Mouse (Mus musculus): Measurements from ENCODE around the gene H2-Q1.
"Not testable (repeated sequence)": the region's sequence is repeated elsewhere in the genome, so short reads cannot be mapped to it uniquely, and the experiment has no call there.

The H2-Q1 gene

DNA sequence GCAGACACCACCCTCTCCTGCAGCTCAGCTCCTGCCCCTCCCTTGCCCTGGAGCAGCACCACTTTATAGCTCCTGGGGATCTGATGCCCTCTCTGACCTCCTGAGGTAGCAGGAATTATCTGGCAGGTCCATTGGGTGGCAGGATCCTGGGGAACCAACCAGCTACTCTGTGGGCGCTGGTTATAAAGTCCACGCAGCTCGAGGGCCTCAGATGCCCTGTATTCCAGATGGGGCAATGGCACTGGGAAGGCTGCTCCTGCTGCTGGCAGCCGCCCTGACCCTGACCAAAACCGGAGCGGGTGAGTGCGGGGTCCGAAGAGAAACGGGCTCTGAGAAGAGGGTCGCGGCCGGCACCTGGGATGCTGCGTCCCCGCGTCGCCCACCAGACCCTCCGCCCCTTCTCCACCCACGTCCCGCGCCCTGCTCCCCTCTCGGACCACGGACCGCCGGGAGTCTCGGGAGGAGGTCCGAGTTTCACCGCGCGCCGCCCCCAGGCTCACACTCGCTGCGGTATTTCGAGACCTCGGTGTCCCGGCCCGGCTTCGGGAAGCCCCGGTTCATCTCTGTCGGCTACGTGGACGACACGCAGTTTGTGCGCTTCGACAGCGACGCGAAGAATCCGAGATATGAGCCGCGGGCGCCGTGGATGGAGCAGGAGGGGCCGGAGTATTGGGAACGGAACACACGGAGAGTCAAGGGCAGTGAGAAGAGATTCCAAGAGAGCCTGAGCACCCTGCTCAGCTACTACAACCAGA, at the start of gene H2-Q1:
H2-Q1 (plus strand) TSS at position 79 of the 755 bp plus-strand sequence.
- no peak for DNase-seq

DNA sequence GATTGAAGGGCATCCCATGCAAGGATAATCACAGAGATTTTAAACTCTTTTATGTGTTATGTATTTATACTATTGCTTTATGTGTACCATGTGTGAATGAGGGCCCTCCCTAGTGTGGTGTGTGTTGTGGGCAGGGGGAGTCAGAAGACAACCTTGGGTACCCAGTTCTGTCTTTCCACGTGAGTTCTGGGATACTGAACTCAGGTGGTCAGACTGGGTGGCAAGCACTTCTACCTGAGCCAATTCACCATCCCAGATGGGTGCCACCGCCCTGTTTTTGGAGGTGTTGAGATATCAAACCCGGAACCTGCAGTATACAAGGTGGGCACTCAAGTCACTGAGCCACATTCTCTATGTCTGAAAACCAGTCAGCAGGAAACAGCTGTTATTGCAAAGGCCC, 48.0 kb upstream of the H2-Q1 start:
- no peak for DNase-seq

DNA sequence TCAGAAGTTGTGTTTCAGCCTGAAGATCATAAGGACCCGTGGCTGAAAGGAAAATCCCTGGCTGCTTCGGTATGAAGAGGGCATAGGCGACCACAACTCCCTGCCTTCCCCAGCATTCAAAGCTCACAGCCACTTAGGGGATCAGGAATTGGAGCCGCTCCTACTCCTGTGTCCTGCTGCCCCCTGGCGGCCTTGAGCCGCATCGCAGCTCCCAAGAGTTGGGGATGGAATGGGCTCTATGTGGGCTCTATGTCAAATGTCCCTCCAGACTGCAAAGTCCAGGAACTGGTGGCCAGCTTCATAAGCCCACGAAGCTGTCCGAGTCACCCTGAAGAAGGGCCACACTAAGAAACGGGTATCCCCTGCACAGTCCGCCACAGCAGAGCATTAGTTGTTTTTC, 45.4 kb upstream of the H2-Q1 start:
- DNase-seq = peak; percentile 89

DNA sequence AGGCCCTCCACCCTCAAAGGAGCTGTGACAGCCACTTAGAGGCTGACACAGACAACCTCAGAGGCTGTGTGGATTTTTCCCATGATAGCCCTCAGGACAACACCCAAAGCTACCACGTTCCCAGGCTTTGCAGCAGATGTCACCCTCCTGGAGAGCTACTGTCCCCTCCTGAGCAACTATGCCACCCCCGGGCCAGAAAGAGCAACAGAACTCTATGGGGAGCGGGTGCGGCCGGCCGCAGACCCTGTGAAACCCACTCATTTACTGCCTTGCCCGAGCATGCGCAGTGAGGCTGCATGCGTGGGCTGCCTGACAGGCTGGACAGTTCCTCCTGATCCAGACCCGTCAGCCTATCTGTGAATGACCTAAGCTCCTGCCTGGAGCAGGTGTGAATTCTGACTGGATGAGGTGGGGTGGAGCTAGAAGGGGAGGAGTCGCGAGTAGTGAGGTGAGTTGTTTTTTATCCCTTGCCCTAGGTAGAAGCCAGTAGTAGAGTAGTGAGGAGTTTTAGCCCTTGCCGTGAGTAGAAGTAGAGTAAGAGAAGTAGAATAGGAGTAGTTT, 43.8 kb upstream of the H2-Q1 start:
- DNase-seq = no peak

DNA sequence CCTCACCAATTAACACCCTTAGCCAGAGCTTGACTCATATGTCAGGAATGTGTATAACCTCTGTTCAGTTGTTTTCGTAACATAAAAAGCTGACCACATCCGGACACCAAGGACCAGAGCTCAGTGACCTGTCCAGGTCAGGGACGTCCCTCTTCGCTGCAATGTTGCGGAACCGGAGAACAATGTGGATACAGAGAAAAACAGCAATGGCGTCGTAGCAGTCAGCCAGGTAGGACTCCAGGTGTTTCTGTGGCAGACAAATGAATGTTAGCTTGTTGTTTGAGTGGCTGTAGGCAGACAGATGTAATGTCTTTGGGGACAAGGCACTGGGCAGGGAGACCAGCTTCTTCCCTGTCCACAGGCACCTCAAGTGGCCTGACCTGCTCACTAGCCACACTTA, 42.2 kb upstream of the H2-Q1 start:
- no peak for DNase-seq

DNA sequence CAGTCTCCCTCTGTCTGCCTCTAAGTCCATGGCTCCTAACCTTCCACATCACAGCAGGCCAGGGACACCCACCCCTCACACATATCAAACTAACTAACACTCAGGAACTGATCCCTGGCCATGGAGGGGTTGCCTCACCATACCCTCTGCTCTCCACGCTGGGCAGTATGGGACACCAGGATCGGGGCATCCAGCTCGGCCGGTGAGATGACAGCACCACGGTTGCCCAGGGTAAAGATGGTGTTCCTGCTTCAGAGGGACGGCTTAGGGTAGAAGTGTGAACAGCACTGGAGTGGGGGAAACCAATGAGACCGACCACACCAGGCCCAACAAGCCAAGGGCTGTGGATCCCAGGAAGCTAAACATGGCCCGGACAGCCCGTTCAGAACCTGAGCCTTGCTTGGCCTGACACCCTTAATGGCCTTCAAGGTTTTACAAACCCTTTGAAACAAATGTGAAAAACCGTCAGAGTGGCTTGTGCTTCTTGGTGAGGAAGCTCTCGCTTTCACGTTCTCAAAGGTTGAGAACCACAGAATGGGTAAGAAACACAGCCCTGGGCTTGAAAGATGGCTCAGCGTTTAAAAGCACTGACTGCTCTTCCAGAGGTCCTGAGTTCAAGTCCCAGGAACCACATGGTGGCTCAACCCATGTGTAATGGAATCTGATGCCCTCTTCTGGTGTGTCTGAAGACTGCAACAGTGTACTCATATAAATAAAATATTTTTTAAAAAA, 41.1 kb upstream of the H2-Q1 start:
- DNase-seq = no peak

DNA sequence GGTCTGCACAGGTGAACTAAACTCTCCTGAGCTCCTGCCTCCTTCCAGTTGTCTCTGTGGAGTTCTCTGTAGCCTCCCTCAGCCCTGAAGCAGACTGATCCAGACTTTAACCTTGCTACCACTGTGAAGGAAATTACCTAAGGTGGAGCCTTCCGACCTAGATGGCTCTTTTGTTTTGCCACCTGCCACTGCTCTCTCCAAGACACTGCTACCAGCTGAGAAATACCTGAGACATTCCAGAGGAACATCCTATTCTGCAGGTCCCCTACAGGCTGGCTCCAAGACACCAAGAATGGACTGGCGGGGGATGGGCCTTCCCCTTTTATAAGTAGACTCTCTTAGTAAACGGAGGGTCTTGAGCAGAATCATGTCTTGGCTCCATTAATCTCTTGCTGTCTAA, 39.9 kb upstream of the H2-Q1 start:
- no peak for DNase-seq

DNA sequence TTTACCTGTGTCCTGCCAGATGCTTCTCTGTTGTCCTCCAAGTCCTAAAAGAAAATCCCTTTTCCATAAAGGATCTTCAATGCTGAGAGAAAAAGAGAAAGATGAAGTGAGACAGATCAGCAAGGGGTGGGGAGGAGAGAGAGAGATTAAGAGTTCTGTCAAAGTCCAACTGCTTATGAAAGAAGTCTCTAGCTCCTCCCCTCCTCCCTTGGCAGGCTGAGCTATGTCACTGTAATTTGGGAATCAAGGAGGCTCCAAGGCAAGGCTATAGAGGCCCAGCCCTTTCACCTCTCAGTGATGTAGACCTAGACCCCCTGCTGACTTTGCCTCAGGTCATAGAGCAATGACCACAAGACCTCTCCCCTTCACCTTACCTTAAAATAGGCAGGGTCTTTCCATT, 34.8 kb upstream of the H2-Q1 start:
- no peak for DNase-seq

DNA sequence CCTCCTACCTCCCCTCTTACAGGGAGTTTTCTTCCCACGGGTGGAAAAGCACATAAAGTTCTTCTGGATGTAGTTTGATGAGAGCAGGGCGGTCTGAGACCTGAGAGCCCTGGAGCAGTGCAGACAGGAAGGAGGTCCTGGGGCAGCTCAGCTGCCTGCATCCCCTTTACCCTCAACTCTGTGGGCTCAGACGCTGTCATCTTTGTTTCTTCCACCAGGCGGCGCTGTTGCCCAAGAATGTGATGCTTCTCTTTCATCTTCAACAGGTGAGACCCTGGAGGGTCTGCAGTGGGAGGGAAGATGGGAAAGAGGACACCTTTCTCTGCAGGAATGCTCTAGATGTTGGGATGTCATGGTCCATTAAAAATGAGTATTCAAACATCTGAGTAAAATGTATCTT, 24.4 kb upstream of the H2-Q1 start:
- DNase-seq = peak; percentile 58

DNA sequence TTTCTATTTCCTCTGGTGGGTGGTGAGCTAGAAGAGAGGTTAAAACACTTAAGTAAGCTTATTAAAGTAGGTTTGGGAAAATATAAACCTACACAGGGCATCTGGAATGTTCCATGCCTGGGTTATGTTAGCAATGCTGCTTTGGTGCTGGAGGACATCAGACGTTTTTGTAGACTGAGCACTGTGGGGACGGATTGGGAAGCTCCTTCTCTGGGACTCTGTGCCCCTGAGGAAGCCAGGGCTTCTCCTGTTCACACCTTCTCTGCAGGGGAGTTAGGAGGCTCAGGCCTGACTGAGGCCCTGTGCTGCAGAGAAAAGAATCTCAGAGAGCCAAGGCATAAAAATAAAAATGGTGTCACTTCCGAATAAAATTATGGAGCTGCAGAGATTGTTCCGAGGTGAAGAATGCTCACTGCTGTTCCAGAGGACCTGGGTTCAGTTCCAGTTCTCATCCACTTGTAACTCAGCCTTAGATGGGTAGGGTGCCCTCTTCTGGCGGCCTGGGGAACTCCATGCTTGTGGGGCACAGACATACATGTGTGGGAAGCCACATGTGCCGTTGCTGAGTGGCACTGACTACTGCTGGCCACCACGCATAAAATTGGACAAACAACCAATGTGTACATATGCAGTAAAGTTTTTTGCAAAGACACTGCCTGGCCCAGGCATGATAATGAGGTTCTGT, 19.8 kb upstream of the H2-Q1 start:
- not testable (repeated sequence) for DNase-seq

DNA sequence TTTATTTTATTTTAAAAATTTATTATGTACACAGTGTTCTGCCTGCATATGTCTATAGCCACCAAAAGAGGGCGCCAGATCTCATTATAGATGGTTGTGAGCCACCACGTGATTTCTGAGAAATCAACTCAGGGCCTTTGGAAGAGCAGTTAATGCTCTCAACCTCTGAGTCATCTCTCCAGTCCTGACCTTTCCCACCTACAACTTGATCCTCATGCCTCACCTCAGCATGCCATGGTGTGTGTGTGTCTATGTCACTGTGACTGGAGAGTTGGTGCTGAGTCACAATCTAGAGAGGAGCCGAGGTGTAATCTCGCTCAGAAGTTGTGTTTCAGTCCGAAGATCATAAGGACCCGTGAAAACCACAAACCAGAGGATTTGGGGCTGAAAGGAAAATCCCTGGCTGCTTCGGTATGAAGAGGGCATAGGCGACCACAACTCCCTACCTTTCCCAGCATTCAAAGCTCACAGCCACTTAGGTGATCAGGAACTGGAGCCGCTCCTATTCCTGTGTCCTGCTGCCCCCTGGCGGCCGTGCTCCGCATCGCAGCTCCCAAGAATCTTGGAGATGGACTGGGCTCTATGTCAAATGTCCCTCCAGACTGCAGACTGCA, 18.5 kb upstream of the H2-Q1 start:
- DNase-seq = peak; percentile 95

DNA sequence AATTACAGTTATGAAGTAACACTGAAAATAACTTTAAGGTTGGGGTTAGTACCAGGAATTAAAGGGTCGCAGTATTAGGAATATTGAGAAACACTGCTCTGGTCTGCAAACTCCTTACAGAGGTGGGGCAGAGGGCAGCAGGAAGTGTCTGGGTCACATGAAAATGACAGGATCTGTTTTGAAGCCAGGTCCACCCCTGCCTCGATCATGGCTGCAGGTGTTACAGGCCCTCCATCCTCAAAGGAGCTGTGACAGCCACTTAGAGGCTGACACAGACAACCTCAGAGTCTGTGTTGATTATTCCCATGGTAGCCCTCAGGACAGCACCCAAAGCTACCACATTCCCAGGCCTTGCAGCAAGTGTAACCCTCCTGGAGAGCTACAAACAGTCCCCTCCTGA, 16.9 kb upstream of the H2-Q1 start:
- DNase-seq = no peak

DNA sequence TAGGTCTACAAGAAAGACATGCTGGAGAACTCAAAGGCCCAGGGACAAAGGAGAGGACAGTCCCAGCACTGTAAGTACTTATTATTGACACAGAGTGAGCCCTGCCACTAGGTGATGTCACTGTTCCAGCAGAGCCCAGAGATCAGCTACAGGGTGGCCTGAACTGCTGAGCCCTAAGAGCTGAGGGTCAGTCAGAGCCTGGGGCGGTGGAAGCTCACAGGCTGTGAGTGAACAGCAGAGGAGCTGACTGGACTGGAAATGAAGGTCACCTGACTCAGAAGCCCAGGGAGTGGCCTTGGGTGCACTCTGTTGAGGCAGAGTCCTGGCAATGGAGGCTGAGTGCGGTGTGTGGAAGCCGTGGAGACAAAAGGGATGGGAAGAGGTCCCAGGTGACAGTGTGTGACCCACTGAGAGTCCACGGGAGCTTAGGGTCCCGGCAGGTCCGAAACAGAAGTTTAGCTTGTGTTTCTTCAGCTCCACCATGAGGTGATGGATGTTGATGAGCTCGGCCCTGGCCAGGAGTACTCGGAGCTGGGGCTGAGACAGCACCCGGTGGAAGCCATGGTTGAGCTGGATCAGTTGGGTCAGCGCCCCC, 16.4 kb upstream of the H2-Q1 start:
- no peak for DNase-seq

DNA sequence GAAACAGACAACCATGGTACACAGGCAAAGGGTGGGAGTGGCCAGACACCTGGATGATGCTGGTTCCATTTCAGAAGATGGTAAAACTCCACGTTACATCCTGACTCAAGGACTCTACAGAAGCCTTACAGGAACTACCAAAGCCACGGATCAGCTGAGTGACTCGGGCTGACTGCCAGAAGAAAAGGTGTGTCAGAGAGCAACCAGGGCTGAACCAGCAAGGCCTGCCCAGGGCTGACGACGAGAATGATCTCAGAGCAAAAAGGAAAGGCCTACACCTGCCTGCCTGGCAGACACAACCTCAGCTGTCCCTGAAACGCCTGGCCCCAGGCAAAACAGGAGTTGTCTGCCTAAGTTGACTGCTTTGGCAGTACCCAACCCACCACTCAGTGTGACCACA, 15.7 kb upstream of the H2-Q1 start:
- no peak for DNase-seq

DNA sequence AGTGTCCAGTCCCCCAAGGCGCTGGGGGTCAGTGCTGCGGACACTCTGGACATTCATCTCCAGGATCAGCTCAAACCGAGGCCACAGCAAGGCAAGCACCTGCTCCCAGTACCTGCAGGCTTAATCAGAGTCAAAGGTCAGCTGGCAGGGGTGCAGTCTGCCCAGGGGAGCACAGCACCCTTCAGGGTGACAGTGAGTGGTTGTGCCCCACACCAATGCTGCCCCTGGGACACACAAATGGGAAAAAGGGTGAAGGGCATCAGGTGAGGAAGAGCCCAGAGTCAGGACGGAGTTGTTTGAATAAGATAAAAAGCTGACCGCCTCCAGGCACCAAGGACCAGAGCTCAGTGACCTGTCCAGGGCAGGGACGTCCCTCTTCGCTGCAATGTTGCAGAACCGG, 15.3 kb upstream of the H2-Q1 start:
- not testable (repeated sequence) for DNase-seq

DNA sequence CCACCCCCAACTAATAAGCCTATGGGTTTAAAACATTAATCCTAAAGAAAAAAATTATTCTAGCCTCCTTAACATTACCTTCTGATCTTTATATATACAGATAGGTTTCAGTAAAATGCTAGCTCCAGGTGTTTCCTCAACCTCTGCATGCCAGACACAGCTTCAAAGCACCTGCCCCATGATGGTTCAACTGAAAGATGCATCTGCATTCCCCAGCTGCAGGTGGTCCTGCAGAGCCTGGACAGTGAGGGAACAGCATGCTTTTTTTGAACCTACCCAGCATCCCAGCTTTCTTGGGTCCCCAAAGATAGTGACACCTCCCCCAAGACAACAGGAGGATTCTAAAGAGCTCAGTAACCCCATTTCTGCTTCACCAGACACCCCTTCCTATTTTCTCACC, 1.5 kb upstream of the H2-Q1 start:
- no peak for DNase-seq

DNA sequence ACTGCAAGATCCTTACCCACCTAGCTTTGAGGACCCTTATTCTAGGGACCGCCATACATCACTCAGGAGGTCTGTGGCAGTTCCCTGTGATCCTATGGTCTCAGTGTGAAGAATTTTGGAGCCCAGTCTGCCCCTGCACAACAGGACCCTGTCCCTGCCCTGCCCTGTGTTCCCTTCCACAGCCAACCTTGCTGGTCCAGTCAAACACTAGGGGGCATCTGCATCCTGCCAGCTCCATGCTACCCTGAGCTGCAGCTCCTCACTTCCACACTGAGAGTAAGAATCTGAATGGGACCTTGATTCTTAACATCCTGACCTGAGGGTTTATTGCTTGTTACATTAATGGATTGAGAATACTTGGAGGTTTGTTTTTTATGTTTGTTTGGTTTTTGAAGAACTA, 4.9 kb downstream of the H2-Q1 start:
- DNase-seq = not testable (repeated sequence)

DNA sequence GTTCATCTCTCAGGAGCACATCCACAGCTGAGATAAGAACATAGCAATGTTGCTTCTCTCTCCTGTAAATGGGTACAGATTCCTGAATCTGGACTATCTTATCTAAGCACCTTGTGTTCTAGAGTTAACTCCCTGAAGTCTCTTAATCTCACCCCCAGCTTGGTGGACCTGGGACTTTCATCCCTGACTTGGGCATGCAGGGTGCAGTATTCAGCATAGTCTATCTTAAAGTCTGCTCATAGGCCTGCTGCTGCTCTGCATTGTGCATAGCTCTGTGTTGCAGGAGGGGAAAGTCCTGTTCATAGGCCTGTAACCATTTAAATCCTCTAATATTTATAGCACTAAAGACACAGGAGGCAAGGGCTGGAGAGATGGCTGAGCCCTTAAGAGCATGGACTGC, 5.8 kb downstream of the H2-Q1 start:
- not testable (repeated sequence) for DNase-seq

DNA sequence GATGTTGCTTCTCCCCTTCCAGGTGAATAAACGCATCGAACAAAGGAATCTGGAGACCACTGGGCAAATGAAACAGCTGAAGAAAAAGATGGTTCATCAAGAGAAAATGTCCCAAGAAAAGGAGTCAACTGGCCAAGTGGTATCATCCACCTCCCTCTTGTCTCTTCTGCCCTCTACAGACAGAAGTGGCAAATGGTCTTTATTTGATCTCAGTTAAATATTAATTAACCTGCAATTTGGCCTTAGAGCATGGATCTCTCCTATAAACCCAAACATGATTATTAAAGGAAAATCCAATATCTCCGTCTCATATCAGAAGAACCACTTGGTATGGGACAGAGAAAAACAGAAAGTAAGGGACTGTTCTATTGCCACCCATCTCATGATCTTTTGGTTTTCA, 9.5 kb downstream of the H2-Q1 start:
- DNase-seq = not testable (repeated sequence)

DNA sequence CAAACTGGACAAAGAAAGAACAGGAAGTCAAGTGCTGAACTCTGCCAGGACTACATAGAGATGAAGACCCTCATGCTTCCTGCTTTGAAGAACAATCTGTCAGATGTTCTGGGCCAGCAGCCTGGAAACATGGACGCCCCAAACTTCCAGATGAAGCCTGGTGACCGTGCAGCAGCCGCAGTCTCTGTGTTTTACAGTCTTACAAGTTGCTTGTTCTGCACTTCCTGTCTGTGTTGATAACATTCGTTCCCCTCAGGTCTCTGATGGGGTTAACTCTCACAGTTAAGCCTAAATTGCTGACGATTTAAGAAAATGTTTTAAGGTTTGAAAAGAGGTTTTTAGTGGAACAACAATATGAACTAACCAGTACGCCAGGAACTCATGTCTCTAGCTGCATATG, 11.3 kb downstream of the H2-Q1 start:
- DNase-seq = not testable (repeated sequence)

DNA sequence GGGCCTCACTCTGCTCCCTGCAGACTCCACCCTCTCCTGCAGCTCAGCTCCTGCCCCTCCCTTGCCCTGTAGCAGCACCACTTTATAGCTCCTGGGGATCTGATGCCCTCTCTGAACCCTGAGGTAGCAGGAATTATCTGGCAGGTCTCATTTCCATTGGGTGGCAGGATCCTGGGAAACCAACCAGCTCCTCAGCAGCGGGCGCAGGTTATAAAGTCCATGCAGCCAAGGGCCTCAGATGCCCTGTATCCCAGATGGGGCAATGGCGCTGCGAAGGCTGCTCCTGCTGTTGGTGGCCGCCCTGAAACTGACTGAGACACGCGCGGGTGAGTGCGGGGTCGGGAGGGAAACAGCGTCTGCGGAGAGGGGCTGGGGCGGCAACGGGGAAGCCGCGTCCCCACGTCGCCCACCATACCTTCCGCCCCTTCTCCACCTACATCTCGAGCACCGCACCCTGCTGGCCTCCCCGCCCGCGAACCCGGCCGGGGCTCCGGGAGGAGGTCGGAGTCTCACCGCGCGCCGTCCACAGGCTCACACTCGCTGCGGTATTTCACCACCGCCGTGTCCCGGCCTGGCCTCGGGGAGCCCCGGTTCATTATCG, 22.0 kb downstream of the H2-Q1 start, which contains the start of gene H2-Q2:
H2-Q2 (plus strand) TSS at position 172 of the 601 bp plus-strand sequence.
- no peak for DNase-seq
